Mouse (Mus musculus): ENCODE measurements at regions not wholly inside any gene's neighbourhood (a gene's known extent, or its start where the extent isn't known, plus 50 kb on each side); places are given as distances from the start of the nearest gene placed in this dataset.

GRCm38 (mm10) chr8:107717856-107718255 is 129.6 kb upstream of the Psmd7 start:
- no peak for DNase-seq

- no peak for DNase-seq
These were observed 131.4 kb upstream of the Psmd7 start for GRCm38 (mm10) chr8:107719656-107720055.

- DNase-seq: no peak
These were observed 138.5 kb upstream of the Psmd7 start for GRCm38 (mm10) chr8:107726716-107727115.

GRCm38 (mm10) chr8:107727276-107727675 is 139.0 kb upstream of the Psmd7 start:
- no peak for DNase-seq

GRCm38 (mm10) chr8:107739091-107739490 is 150.8 kb upstream of the Psmd7 start:
- no peak for DNase-seq

GRCm38 (mm10) chr8:107757083-107757482 is 168.8 kb upstream of the Psmd7 start:
- DNase-seq: no peak

GRCm38 (mm10) chr8:107758637-107759036 is 170.4 kb upstream of the Psmd7 start:
- no peak for DNase-seq

GRCm38 (mm10) chr8:107776906-107777305 is 165.5 kb upstream of the Zfhx3 start:
- no peak for DNase-seq

- DNase-seq: peak; percentile 70
These were observed 156.7 kb upstream of the Zfhx3 start for GRCm38 (mm10) chr8:107785771-107786170.

- peak; percentile 44 for DNase-seq
These were observed 150.2 kb upstream of the Zfhx3 start for GRCm38 (mm10) chr8:107792286-107792685.

GRCm38 (mm10) chr8:107814931-107815330 is 127.5 kb upstream of the Zfhx3 start:
- no peak for DNase-seq

GRCm38 (mm10) chr8:107815775-107816174 is 126.7 kb upstream of the Zfhx3 start:
- no peak for DNase-seq

- DNase-seq: no peak
These were observed 124.6 kb upstream of the Zfhx3 start for GRCm38 (mm10) chr8:107817796-107818195.

- no peak for DNase-seq
These were observed 122.2 kb upstream of the Zfhx3 start for GRCm38 (mm10) chr8:107820174-107820760.

GRCm38 (mm10) chr8:107821522-107821921 is 120.9 kb upstream of the Zfhx3 start:
- no peak for DNase-seq

GRCm38 (mm10) chr8:107824096-107824495 is 118.3 kb upstream of the Zfhx3 start:
- DNase-seq: no peak

- no peak for DNase-seq
These were observed 117.8 kb upstream of the Zfhx3 start for GRCm38 (mm10) chr8:107824640-107825039.

- no peak for DNase-seq
These were observed 114.8 kb upstream of the Zfhx3 start for GRCm38 (mm10) chr8:107827500-107828125.

- DNase-seq: no peak
These were observed 113.9 kb upstream of the Zfhx3 start for GRCm38 (mm10) chr8:107828541-107828940.

- no peak for DNase-seq
These were observed 109.0 kb upstream of the Zfhx3 start for GRCm38 (mm10) chr8:107833481-107833880.

- DNase-seq: no peak
These were observed 96.3 kb upstream of the Zfhx3 start for GRCm38 (mm10) chr8:107846141-107846540.

- no peak for DNase-seq
These were observed 91.0 kb upstream of the Zfhx3 start for GRCm38 (mm10) chr8:107851236-107852043.

GRCm38 (mm10) chr8:107859770-107860169 is 82.7 kb upstream of the Zfhx3 start:
- DNase-seq: no peak

- DNase-seq: no peak
These were observed 82.2 kb upstream of the Zfhx3 start for GRCm38 (mm10) chr8:107860251-107860650.

All from adrenal gland, adult 8-10 months (tissue).